Mouse (Mus musculus) right cerebral cortex, adult 2 months (tissue): ENCODE measurements around the gene Gtpbp1.

ENCODE experiments used
- DNase-seq, 2 experiments: peaks; one replicate each; pipeline ENCODE4 v3.0.0; 2021 to 2022; ENCODE audit warnings: low spot score in 2 of 2

Gene Gtpbp1

DNA sequence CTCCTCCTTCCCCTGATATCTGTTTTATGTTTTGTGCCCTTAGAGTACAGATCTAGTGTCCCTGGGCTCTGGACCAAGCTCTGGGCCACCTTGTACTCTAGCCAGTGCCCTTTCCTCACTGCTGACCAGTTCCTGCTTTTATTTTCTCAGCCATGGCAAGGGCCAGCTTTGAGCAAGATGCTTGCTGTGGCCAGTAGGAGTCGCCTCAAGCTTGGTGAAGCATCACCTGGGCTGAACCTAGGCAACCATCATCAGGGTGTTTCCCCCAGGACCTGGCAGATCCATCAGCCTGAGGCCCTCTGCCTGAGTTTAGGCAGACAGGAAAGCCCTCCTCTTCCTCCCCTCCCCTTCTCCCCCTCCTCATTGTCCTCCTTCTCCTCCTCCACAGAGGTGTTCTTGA, 32.8 kb downstream of the Gtpbp1 start:
- peak in 1 of 2 experiments; percentile 40 for DNase-seq

- peak; percentile 69 to 74 for DNase-seq
Measured at GRCm38 (mm10) chr15:79725190-79725789, 34.6 kb downstream of the Gtpbp1 start.

DNA sequence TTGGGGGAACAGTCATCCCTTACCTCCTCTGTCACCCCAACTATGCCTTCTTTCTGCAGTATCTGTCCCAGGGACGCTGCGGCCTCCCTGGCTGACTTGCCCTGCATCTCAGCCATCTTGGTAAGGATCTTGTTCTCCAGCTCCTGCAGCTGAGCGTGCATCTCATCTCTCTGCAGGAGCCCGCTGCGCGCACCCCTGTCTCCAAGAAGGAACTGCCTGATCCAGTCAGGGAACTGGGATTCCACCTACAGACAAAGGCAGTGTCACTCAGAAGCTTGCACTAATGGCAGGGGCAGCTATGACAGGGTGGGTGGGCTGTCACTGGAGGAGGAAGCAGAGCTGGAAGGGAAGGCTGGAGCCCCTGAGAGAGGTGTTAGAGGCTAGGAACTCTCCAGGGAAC, 37.2 kb downstream of the Gtpbp1 start:
- no peak for DNase-seq

GRCm38 (mm10) chr15:79728311-79728710, 37.7 kb downstream of the Gtpbp1 start:
- no peak for DNase-seq

- no peak for DNase-seq
Measured at GRCm38 (mm10) chr15:79728731-79729388, 38.2 kb downstream of the Gtpbp1 start.

- no peak for DNase-seq
Measured at GRCm38 (mm10) chr15:79731554-79731953, 40.9 kb downstream of the Gtpbp1 start.

GRCm38 (mm10) chr15:79733192-79733591, 42.5 kb downstream of the Gtpbp1 start:
- no peak for DNase-seq

DNA sequence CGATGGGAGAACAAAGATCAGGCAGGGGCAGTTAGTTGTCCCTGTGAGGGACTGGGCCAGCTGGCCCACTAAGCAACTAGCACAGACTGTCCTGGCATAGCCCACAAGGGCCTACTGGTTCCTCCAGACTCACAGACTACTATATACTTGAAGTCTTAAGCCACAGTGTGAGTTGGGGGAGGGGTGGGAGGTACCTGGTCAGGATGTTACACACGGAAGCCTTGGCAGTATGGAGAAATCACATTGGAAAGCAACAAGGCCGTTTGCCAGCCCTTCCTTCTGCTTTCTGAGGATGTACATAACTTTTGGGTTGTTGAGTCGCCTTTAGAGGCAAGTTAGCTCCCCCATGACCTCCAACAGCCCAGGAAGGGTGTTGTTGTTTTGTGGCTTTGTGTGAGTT, 43.0 kb downstream of the Gtpbp1 start:
- DNase-seq = no peak

GRCm38 (mm10) chr15:79734311-79734710, 43.7 kb downstream of the Gtpbp1 start:
- DNase-seq = no peak

DNA sequence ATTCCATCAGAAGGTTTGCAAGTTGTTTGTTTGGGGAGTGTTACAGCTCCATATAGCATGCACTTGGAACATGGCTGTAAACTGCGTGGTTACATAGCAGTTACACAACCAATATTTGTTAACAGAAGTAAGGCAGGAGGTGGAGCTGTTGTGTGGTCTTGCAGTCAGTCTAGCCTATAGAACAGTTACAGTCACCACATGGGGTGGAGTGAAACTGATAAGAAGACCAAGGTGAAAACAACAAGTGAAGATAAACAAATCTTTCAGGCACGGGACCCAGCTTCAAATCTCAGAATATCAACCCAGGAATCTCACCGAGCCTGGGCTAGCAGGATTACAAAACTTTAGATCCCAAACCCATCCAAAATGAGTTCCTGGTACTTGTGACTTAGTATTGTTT, 50.1 kb downstream of the Gtpbp1 start:
- DNase-seq = no peak

GRCm38 (mm10) chr15:79741173-79741858, 50.7 kb downstream of the Gtpbp1 start:
- no peak for DNase-seq

DNA sequence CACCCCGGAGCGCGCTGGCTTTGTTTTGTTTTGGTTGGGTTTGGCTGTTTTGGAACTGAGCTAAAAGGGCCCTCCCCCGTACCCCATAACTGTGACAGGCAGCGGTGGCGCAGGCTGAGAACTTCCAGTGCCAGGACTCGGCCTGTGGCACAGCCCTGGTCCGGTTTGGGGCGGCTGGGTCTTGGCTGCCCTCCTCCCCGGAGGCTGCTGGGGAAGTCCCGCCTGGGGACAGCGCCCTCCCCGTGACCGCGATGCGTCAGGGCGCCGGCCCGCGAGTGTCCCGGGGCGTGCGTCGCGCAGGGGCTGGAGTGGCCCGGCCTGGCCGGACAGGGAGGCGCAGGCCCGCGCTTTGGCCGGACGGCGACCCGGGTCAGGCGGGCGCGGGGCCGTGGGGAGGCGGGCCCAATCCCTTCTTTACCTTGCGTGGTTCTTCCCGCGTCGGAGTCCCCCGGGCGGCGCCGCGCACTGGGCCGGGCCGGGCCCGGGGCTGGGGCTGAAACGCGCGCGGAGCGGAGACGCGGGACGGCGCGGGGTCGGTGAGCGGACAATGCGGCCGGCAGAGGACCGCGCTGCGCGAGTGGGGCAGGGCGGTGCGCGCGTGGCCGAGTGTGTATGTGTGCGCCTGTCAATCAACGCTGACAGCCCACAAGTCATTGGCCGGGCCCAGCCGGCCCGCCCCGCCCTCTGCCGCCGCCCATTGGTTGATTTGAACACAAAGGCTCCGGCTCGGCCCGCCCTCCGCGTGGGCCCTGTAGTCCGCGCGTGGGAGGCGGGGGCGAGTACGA, 51.5 kb downstream of the Gtpbp1 start, which contains the start of gene Sun2:
TSS of gene Sun2 (minus strand) at position 616 of the 785 bp plus-strand sequence.
- peak; percentile 92 to 95 for DNase-seq

GRCm38 (mm10) chr15:79742706-79743023, 52.0 kb downstream of the Gtpbp1 start:
- no peak for DNase-seq

GRCm38 (mm10) chr15:79744001-79744400, 53.4 kb downstream of the Gtpbp1 start:
- DNase-seq = no peak

DNA sequence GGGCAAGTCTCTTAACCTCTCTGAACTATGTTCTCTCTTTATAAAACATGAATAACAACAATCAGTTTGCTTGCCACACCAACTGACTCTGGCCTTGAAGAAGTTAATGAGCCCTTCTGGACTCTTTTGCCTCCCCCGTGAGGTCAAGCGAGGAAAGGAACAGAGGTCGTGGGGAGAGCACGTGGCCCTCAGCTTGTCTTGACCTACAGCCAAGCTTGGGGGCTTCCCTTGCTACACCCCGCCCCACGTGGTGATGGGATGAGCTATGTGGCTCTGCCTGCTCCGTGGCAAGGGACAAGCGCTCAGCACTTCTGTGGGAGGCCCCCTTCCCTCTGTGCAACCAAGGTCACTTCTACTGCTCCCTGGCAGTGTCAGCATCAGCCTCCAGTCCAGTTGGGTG, 54.1 kb downstream of the Gtpbp1 start:
- DNase-seq = no peak

DNA sequence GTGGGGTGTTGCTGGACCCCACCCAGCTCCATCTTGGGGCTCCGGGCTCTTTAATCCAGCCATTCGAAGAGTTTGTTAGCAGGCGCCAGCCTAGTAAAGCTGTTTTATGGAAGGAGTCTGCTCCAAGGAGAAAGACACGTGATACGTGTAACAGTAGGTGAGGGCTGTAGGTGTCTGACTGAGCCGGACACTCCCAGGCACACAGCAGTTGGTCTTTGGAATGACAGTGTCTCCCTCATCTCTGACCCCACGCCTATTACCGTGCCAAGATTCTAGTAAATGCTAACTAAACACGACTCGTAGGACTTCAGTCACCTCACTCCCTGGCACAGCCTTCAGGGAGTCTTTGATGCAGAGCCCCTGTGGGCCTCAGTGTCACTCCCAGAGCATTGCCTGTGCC, 54.7 kb downstream of the Gtpbp1 start:
- no peak for DNase-seq

- DNase-seq = no peak
Measured at GRCm38 (mm10) chr15:79745883-79746282, 55.2 kb downstream of the Gtpbp1 start.

- no peak for DNase-seq
Measured at GRCm38 (mm10) chr15:79747998-79748397, 57.4 kb downstream of the Gtpbp1 start.

GRCm38 (mm10) chr15:79749162-79749561, 58.5 kb downstream of the Gtpbp1 start:
- DNase-seq = no peak

DNA sequence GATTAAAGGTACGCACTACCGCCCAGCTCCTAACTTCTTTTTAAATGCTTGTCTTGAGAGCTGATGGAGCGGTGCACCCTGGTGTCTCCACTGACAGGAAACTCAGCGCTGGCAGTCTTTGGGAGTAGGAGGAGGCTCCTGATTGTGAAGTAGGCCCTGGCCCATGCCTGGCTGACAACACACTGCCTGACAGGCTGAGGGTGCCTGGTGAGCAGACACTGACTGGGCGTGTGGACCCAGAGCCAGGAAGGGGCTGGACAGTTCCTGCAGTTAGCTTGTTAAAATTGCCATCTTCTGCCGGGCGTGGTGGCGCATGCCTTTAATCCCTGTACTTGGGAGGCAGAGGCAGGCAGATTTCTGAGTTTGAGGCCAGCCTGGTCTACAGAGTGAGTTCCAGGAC, 59.6 kb downstream of the Gtpbp1 start:
- no peak for DNase-seq

DNA sequence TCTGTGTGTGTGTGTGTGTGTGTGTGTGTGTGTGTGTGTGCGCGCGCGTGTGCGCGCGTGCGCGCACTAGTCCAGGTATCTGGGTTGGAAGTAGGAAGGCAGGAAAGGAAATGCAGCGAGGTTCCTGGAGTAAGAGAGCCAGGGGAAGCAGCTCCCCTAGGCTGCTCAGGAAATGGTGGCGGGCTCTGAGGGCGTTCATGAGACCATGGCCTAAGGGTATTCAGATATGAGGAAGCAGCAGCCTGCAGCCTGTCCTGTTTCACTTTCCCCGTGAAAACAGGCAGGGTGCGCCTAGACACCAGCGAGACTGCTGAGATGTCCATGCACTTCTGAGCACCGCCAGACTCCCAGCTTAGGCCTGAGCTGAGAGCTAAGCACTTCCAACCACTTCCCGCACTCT, 61.1 kb downstream of the Gtpbp1 start:
- no peak for DNase-seq

DNA sequence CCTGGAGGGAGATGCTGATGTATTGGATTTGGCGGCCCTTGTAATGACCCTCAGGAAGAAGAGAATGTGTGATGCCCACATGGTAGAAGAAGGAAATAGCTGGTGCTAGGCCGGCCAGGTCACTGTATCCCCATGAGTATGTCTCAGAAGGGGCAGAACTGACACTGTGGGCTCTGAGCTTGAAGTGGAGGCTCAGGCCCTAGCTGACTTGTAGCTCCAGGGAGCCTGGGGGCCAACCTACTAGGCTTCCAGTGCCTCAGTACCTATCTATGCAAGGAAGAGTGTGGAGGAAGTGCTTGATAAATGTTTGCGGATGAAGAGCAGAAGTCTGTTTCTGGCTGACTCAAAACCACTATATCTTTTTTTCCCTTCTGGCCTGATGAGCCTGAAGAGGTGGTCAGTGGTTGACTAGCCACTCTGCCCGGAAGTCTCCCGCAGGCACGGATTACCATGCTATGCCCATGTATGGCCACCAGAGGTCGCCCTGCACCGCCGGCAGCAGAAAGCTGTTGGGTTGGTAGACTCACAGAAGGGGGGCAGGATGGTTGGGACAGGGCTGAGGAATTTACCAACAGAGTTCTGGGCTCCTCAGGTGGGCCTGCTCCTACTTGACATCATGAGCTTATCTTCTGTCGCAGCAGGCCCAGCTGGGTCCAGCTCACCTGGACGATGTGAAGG, 62.2 kb downstream of the Gtpbp1 start:
- peak; percentile 79 to 85 for DNase-seq
